Mouse (Mus musculus) thymus, postnatal 36 days (tissue): ENCODE data around the gene Ttc12.

Experiments
- DNase-seq, 2 experiments: peaks; one replicate each; pipeline ENCODE4 v3.0.0; 2022; ENCODE audit warnings: mixed read lengths in 2 of 2

Ttc12 gene

DNA sequence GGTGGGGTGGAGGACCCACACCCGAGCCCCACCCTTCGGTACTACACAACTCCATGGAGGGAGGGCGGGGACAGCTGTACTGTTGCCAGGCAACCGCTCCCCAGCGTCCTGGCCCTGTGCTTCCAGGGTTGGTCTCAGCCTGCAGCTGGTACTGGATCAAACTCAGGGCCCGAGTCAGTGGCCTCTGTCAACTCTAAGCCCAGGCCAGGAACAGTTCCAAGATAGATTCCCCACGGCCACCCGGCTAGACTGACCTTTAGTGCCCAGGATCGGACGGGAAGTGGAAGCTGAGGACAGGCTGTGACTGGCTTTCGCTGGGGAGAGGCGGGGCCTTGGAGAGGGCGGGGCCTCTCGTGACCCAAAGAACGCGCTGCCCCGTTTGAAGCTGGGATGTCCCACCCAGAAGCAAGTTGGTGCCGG is at the start of gene Ttc12:
Ttc12 (minus strand) TSS at position 334 of the 420 bp plus-strand sequence.
- DNase-seq, result peak; percentile 73 to 80

DNA sequence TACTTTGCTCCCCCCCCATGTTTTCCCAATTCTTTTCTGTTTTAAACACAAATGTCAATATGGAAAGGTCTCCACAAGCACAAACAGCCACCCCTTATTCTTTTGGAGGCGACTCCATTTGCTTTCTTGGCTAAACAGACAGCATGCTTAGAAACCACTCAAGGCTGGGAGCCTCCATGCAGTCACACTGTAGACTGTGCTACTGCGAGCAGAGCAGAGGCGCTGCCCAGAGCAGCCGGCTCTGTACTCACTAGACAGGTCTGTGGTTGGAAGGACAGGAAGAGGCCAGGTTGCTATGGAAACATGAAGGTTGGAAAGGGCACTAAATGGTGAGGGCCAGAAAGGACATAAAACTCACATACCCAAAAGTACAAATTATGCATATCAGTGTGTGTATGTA is 48.9 kb upstream of the Ttc12 start:
- no peak for DNase-seq

DNA sequence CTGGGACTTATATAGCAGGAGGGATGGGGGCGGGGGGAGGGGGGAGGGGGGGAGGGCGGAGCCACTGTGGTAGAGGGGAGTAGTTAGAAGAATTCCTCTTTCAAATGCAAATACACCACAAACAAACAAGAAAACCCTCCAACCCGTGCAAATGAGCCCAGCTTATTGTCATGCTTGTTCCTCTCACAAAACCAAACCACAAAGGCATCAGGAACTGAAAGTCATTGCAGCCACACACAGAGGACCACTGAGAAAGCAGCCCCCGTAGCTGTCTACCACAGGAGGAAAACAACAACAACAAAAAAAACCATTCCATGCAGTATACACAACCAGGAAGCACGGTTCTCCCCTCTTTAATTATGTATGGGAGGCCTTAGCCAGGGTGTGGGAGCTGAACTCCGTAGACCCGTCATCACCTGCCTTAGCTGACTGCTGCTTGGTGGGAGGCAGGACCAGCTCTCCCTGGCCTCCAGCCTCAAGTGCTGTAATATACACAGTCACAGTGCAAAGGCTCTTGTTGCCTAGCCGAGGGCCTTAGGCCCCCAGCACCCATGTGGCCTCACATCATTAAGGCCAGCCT is 48.0 kb upstream of the Ttc12 start:
- no peak for DNase-seq

DNA sequence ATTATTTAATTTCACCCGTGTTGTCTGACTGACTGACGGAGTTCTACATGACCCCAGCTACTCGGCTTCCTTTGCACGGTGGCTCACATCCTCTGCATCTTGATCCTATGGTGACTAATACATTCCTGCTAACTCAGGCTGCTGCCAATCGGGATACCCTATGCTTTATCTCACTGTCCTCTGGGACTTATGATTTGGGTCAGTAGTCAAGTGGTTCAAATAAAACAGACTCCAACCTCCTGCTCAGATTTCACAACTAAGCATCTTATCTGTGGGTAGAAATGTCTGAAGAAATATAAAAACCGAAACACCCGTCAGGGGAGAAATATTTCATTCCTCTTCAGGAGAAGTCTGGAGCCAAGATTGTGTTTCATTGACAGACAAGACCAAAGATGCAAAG is 47.4 kb upstream of the Ttc12 start:
- DNase-seq, result no peak

DNA sequence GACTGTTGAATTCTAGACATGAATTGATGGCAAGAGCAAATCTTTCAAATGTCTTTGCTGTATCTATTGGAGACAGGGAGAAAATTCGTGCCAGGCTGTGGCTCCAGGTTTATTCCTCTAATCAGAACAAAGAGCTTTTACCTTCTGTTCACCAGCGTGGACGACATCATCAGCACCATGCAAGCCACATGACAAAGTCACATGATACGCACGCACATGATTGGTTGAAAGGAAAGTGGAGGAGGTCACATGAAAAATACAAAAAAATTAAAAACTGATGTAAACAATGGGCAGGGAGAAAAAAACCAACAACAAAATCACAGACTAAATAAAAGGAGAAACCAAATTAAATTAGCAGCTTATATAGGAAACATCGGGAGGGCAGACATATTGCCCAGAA is 45.8 kb upstream of the Ttc12 start:
- no peak for DNase-seq

DNA sequence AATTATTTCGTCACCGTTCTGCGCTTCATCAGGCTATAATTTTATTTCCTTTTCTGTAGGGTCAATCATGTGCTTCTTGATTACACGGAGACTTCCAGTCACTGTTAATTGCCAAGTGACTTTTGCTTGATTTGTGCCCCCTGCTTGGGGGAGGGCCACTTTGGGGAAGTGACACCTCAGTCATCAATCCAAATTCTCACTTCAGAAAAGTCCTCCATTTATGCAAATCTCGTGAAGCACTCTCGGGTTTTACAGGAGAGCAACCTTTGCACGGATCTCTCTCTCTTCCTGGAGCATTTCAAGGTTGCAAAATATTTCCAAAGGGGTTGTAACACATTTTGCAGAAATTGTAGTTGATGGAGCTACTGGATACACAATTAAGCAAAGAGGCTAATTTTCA is 45.2 kb upstream of the Ttc12 start:
- no peak for DNase-seq

DNA sequence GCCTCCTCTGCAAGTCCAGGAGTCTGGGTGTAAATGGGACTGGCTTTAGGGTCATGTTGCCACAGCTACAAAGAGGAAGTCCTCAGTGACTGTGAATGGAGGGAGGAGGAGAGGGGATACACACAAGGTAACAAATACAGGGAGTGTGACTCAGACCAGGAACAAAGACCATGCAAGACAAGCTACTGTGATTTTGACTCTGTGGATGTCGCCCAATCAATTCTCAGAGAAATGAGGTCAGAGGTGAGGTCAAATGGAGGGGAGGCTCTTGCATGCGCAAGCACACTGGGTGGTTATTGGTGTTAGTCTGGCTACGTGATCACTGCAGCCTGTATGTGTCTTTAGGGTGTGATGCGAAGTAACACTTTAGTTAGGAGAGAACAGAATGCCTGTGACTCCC is 44.7 kb upstream of the Ttc12 start:
- DNase-seq, result no peak

DNA sequence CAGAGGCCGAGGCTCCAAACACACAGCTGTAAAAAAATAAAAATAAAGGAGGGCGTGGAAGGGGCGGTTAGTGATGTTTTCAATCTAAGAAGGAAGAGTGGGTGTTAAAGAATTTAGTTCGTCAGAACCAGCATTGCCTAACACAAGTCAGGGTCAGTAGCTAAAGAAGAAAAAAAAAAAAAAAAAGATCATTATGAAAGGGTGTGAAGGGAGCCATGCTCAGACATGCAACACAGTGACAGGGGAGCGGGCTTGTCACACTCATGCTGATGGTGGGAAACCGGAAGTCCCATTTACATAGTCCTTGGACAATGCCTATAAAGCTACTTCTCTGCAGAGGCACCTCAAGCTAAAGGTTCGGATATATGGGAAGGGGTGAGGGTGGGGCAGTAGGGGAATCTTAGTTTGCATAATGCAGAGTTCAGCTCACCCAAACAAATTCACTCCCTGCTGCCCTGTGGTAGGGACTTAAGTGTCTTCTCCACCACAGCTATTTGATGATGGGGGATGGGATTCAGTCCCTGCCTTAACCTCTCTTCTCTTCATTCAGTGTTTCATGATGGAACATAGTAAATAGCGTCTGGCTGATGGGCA is 43.4 kb upstream of the Ttc12 start:
- DNase-seq, result no peak

DNA sequence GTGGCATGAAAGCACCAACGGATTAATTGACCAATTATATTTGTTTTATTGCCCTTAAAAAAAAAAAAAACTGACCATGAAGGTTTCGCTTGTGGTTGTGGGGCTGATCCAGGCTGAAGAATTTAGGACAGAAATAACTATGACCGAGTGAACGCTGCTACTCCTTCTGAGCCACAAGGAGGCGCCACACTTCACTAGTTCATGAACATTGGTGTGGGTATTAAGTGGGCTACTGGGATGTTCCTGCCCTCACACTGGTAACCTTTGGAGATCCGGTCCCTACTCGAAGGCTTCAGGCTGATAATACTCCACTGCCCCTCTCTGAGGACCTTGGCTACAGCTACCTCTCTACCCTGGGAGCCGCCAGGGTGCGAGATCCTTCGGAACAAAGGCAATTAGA is 42.9 kb upstream of the Ttc12 start:
- DNase-seq, result no peak

DNA sequence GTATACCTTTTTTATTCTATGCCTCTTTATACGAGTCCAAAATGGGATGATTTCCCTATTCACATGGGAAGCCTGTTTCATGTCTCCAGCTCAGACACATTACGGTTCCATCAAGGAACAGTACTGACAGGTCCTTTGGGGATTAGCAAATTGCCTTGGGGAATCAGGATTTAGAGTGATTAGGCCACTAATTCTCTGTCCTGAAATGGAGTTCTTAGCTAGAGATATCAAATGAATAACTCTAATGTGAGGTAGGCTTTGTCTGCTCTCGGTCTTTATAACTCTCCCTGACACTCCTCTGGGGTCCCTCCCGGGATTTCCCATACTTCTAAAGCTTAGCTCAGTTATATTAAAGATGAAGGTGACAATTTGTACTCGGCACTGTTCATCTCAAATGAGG is 42.0 kb upstream of the Ttc12 start:
- no peak for DNase-seq

DNA sequence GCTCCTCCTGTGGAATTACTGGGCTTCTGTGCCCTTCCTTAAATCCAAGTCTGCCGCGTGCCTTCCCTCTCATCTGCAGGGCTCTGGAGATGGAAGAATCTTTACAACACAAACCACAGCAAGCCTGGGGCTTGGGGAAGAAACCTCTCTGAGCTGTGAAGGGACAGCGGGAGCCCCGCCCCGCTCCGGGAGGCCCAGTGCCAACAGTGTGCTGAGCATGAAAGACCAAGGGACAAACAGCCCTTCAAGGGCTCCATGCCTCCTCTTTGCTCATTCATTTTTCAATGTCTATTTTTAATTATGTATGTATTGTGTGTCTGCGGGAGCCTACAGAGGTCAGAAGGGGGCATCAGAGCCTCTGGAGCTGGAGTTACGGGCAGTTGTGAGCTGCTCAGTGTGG is 41.3 kb upstream of the Ttc12 start:
- no peak for DNase-seq

DNA sequence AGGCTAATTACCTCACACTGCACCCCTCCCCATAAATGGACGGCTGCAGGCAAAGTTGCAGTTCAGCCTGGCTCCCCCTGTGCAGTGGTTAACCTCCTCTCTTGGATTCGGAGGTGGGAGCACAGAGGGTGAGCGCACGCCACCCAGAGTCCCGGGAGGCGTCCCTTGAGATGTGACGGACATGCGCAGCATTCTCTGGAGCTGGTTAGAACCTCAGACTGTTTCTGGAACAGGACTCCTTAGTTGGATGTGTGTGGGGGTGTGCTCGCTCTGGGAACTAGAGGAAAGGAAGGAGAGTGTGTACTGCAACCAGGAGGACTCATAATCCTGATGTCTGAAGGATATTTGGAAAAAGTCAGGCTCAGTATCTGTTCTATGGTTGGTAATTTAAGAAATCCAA is 38.7 kb upstream of the Ttc12 start:
- no peak for DNase-seq

DNA sequence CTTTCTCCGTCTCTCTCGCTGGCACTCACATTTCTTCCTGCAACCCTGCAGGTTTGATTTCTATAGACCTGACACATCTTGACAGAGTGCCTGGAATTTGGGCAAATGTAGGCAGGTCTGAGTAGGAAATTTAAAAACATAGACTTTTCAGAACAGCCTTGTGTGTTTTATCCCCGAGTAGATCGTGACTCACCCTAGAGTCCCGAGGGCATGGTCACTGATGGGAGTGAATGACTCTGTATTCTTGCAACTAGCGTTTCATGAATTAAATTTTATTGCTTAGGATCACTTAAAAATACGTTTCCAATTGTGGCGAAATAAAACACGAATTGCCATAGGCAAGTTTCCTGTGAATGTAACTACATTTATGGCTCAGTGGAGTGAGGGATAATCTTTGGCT is 37.9 kb upstream of the Ttc12 start:
- DNase-seq, result no peak

DNA sequence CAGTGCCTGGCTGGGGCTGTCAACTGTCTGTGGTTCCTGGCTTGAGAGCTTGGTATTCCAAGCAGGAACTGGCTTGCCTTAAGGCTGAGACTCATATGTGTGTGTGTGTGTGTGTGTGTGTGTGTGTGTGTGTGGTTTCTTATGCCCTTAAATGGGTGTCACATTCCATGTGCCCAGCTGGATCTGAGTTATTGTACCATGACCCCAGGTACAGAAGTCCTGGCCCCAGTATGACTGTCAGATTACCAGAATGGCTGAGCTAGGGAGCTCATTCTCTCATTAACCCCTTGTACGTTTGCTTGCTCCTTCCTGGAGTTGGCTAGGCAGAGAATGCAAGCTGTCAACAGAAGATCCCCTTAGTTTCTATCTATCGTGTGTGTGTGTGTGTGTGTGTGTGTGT is 28.3 kb upstream of the Ttc12 start:
- no peak for DNase-seq

DNA sequence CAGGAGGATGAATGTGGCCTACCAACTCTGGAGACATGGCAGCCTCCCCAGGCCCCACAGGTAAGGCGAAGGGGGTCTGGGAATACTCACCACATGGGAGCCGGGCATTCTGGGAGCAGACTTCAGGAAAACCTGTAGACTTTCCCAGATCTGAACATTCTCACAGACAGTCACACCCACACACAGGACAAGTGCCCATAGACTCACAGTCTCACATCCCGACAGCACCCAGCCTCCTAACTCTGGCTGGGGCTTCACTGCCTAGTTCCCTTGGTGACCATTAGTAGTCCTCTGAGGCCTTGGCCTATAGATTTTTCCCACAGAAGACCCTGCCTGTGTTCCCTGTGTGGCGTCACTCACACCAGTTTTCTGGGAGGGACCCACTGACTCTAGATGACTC is 24.6 kb upstream of the Ttc12 start:
- no peak for DNase-seq

DNA sequence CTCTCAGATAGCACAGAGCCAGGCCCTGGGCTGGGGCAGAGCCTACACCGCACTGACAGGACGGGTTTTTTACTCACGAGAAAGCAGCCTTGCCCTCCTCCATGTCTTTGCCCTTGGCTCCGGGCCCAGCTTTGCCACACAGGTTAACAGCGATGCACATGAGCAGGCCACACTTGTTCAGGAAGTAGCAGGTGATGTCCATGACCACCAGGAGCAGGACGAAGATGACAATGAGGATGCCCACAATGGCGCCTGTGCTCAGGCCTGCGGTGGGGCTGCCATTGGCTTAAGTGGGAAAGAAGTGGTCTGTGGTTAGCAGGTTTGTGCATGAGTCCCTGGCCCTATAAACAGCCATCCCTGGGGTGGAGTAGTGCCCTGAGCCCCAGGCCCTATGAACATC is 23.6 kb upstream of the Ttc12 start:
- no peak for DNase-seq

DNA sequence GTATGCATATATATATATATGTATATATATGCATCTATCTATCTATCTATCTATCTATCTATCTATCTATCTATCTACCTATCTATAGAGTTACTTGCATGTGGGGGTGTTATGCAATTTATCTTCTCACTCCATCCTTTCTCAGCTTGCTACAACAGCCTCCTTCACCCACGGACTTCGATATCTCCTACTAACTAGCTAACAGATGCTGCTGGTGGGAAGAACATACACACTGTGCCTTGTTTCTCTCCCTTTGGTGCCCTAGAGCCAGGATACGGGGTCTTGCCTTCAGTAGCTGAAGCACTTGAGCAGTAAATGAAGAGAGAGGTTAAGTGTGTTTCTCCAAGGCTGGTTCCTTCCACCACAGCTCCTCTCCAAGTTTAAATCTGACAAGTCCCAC is 23.1 kb upstream of the Ttc12 start:
- DNase-seq, result no peak

DNA sequence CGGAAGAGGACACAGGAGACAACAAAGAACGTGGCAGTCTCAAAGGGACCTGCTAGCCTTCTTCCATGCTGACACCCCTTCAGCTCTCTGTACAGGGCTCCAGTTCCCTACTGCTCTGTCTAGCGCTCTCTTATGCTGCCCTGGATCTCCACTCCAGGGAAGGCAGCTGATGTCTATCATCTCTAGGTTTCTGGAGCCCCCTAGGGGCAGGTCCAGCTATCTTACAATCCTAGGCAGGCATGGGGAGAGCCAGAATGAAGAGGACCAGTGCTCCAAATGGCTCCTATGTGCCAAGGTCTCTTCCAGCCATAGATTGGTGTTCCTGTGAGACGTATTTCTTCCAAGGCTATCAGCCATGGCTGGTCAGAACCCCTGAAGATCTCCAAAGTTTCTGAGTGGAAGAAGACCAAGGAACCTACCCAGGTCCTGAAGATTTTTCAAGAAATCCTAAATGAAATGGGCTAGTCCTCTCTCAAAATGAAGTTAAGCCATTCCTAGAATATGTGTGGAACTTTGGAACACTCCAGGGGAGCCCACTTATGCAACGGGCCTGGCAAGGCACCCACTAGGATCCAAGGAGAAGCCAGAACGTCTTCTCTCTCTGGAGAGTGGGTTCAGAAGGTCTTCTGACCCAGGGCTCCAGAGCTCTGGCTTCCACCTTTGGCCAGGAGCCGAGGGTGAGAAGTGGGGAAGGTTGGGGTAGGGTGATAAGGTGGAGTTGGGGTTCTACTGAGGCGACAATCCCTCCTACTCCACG is 22.0 kb upstream of the Ttc12 start:
- DNase-seq, result peak; percentile 27 to 35

DNA sequence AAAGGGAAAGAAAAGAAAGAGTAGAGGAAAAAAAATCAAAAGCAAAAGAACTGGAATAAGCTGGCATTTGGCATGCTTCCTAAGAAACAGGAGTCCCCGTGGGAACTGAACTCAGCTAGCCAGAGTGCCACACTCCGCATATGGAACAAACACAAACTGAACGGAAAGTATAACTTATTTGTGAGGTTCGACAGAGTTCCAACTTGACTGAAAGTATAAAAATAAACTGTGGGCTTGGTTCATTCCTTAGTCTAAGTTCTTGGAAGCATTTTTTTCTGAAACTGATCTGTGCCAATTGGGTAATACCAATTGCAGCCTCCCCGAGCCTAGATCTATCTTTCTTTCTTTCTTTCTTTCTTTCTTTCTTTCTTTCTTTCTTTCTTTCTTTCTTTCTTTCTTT is 18.6 kb upstream of the Ttc12 start:
- DNase-seq, result no peak

DNA sequence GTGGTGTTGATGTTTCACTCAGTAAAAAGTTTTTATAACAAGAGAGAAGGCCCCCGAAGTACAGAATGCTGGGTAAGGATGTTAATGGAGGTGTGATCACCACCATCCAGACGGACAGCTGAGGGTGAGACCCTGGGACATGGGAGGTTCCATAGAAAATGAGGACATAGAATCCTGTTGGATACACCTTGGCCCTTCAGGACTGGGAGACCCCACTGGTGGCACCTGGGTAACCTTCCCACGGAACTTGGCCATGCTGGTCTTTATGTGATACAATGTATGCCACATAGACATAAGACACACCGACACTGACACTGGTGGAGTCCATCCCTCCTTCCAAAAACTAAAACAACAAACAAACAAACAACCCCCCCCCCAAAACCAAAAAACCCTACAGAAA is 16.2 kb upstream of the Ttc12 start:
- DNase-seq, result no peak

DNA sequence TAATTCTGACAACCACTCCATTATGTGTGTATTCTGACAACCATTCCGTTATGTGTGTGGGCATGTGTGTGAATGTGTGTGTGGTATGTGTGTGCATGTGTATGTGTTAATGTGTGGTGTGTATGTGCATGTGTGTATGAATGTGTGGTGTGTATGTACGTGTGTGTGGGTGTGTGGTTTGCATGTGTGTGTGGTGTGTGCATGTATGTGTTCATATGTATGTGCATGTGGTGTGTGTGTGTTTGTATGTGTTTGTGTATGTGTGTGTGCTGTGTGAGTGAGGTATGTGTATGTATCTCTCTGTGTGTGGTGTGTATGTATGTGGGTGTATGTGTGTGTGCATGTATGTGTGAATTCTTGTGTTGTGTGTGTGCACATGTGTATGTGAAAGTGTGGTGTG is 13.9 kb upstream of the Ttc12 start:
- DNase-seq, result no peak

DNA sequence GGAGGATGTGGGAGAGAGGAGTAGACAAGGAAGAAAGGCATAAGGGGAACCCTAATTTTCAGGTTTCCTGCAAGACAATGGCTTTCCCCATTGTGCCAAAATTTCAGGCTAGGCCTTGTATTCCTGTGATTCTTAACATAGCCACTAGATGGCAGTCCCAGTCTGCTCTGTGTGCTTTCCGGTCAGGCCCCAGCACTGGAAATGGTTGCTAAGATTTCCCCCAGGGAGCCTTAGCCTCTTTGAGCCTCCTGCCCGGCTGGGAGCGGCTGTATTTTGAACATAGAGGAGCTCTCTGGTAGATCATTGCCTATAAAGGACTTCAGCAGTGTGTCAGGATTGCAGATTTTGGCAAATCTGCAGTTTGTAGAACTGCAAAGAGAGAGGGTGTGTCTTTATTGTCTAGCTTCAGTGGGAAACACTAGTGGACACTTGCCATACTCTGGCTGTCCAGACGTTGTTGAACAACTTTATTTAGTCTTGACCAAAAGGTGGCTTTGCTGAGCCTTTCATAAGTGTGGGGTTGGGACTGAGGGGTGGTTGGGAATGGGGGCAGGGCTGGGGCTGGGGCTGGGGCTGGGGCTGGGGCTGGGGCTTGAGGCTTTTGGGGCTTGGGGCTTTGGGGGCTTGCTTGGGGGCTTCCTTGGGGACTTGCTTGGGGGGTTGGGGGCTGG is 8.1 kb upstream of the Ttc12 start:
- peak; percentile 27 to 45 for DNase-seq

DNA sequence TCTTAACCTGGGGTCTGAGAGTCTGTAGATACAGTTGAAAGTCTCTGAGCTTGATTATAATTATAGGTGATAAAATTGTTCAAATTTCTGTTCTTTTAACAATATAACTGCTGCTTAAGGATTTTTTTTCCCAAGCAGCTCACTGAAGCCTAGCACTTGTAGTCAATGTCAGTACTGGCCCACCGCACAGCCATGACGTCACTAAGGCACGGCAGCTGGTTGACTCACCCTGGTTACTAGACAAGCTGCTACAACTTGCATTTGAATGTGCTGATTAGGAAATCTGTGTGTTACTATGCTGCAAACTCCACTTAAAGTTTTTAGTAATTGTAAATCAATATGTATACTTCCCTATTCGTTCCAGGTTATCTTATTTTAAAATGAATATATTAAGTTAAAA is 4.6 kb upstream of the Ttc12 start:
- peak in 1 of 2 experiments; percentile 35 for DNase-seq
